Mouse (Mus musculus): ENCODE data around the gene Lamb1. TPM values are rescaled to one million over a fixed set of nuclear protein-coding genes. Genes with fewer than 3 reads are reported as not detected.

Lamb1 gene
- polyA plus RNA-seq (2014; fragmentation: Illumina TruSeq; extraction: RNeasy Lipid Tissue Mini Kit (QIAGEN cat#74804); ENCODE audit: low read depth, low replicate concordance): 51.0 TPM

GRCm38 (mm10) chr12:31265005-31265721, at the start of gene Lamb1:
Gene Lamb1, plus strand, starts transcription at chr12:31265234.

GRCm38 (mm10) chr12:31240470-31240869, 24.6 kb upstream of the Lamb1 start, which contains the start of gene Gm6993:
Gene Gm6993, plus strand, starts transcription at chr12:31240770.

GRCm38 (mm10) chr12:31350944-31351928, 86.2 kb downstream of the Lamb1 start, which contains the start of gene Dld:
Gene Dld, minus strand, starts transcription at chr12:31351453.

Other genes with a start within 250 kb of the Lamb1 start
- gene Fam110c, start 191.4 kb upstream of the Lamb1 start, polyA plus RNA-seq (2014; fragmentation: Illumina TruSeq; extraction: RNeasy Lipid Tissue Mini Kit (QIAGEN cat#74804); ENCODE audit: low read depth, low replicate concordance): 9.2 TPM
- gene Gm6993, start 24.5 kb upstream of the Lamb1 start, polyA plus RNA-seq (2014; fragmentation: Illumina TruSeq; extraction: RNeasy Lipid Tissue Mini Kit (QIAGEN cat#74804); ENCODE audit: low read depth, low replicate concordance): not detected
- gene Dld, start 86.2 kb downstream of the Lamb1 start, polyA plus RNA-seq (2014; fragmentation: Illumina TruSeq; extraction: RNeasy Lipid Tissue Mini Kit (QIAGEN cat#74804); ENCODE audit: low read depth, low replicate concordance): 93.6 TPM
- 12.8 TPM for gene Slc26a3, start 125.6 kb downstream of the Lamb1 start, polyA plus RNA-seq (2014; fragmentation: Illumina TruSeq; extraction: RNeasy Lipid Tissue Mini Kit (QIAGEN cat#74804); ENCODE audit: low read depth, low replicate concordance)
- 8.4 TPM for gene Cbll1, start 234.4 kb downstream of the Lamb1 start, polyA plus RNA-seq (2014; fragmentation: Illumina TruSeq; extraction: RNeasy Lipid Tissue Mini Kit (QIAGEN cat#74804); ENCODE audit: low read depth, low replicate concordance)

Measured in adipose tissue, adult 10 weeks (tissue).